Mouse (Mus musculus): ENCODE data around the gene Sptan1. TPM values are rescaled to one million over a fixed set of nuclear protein-coding genes. Genes with fewer than 3 reads are reported as not detected.

Gene Sptan1
- polyA plus RNA-seq, 1 experiment from 2014 or later: 14.0 TPM

DNA sequence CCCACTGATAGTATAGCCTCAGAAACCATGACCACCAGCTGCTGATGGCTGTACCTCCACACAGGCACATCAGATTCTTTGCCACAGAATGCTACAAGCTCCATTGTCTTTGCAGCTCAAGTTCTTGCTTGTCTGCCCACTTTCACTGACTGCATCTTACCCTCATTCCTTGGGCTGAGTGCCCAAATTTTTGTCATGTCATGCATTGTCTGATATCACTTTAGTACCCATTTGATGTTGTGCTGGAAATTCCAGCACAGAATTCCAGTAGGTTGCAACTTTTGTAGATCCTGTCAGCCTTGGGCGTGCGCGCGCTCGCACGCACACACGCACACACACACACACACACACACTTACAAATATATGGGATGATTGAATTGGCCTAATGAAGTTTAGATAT, 4.1 kb upstream of the Sptan1 start:
- Histone ChIP-seq H3K4me1 (replicated peaks) (peaks cover 16% of the 10 kb centered on the region), H3K9me3 (replicated peaks) (no peaks in the 10 kb centered on the region), H3K36me3 (replicated peaks) (peaks cover 36% of the 10 kb centered on the region), H3K9ac (no peak overlapping the region), H3K27ac (replicated peaks) (no peak overlapping the region), H3K4me2 (no peak overlapping the region), H3K27me3 (peaks cover 36% of the 10 kb centered on the region), H3K4me3 (replicated peaks) (no peak overlapping the region)
- 96% methylated on average over 7 of the region's 7 CpGs for WGBS (ENCODE audit: insufficient replicate concordance)
- ATAC-seq (ENCODE audit: insufficient read depth): no peak

DNA sequence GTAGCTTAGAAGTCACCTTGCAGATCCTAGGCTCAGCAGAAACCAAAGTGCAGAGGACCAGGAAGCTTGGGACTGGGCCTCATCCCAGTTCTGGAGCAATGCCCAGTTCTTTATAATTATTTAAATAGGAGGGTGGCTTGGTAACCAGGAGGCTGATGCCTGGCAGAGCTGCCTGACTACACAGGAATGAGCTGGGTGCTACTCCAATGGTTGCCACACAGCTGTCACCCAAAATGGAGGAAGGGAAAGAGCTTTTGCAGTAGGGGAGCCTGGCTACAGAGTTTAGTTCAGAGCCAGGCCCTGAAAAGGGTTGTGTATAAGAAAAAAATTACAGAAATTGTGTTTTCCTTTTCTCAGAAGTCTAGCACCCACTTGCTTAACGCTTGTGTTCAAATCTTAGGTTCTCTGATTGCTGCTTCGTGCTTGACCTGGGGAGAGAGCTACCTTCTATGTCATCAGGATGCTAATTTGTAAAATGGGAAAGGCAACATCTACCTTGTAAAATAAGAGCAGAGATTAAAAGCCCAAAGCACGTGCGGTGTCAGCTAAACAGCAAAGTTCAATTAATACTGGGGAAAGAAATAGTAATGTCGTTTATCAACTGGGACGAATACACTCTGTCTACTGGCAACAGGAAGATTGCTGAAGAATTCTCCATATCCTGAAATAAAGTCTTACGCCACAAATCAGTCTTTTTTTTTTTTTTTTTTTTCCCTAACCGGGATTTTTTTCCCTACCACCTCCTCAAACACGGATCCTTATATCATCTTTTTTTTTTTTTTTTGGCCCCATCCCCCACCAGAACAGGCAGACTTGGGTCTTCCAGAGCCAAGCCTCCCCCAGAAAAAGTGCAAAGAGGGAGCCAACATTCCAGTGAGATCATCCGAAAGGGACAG, 758 bp upstream of the Sptan1 start:
- 19% methylated on average over 10 of the region's 10 CpGs for WGBS (ENCODE audit: insufficient replicate concordance)
- Histone ChIP-seq H3K9me3 (replicated peaks) (no peaks in the 10 kb centered on the region), H3K36me3 (replicated peaks) (peaks cover 5% of the 10 kb centered on the region; the same call in 1 of the 2 replicates), H3K4me3 (replicated peaks) (peak overlapping the region; percentile 66), H3K4me1 (replicated peaks) (peaks cover 28% of the 10 kb centered on the region), H3K27ac (replicated peaks) (peak overlapping the region; percentile 65), H3K27me3 (peaks cover 66% of the 10 kb centered on the region), H3K9ac (0 out of 2 replicates have a peak overlapping the region, but pooled peaks have one; percentile 30), H3K4me2 (peak overlapping the region; percentile 64)
- no peak for ATAC-seq (ENCODE audit: insufficient read depth)

DNA sequence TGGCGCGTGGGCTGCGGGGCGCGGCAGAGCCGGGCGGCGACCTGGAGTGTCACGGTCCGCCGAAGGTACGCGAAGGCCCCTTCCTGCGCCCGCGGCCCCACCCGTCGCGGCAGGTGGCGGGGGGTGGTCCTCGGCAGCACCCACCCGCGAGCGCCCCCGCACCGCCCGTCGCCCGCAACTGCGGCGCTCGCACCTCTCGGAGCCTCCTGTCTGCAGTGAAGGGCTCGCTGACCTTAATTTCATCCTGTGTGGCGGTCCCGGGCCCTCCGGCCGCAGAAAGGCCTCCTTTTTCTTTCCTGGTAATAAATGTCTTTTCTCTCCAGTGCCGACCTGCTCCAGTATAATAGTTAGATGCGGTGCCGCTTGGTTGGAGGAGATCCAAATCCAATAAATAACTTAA, 546 bp downstream of the Sptan1 start:
- H3K4me3 ChIP-seq (replicated peaks): peak overlapping the region; percentile 66
- no peaks in the 10 kb centered on the region for H3K9me3 ChIP-seq (replicated peaks)
- H3K4me1 ChIP-seq (replicated peaks): peaks cover 33% of the 10 kb centered on the region
- H3K9ac ChIP-seq: peak overlapping the region; percentile 60
- H3K36me3 ChIP-seq (replicated peaks): no peaks in the 10 kb centered on the region
- no peak for ATAC-seq (ENCODE audit: insufficient read depth)
- H3K27ac ChIP-seq (replicated peaks): peak overlapping the region; percentile 41; the same call in 1 of the 2 replicates
- peak overlapping the region; percentile 64 for H3K4me2 ChIP-seq
- H3K27me3 ChIP-seq: peaks cover 79% of the 10 kb centered on the region
- 1% methylated on average over 41 of the region's 41 CpGs for WGBS (ENCODE audit: insufficient replicate concordance)

DNA sequence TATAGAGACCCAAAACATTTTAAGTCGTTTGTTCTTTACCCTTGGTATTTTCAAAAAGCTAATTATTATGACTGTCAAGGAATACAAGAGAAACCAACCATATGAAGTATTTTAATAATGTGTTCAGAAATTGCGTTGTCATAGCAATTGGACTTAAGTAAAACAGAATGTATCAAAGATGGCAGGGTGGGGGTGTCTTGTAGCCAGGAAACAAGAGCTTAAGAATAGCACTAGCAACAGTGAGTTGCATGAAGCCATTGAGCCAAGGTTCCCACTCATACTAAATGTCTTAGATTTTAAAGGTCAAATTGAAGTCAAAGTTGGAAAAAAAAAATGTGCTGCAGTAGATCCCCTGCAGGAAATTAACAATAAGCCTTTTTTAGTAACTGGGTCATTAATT, 1.5 kb downstream of the Sptan1 start:
- Histone ChIP-seq H3K4me1 (replicated peaks) (peaks cover 38% of the 10 kb centered on the region), H3K9me3 (replicated peaks) (no peaks in the 10 kb centered on the region), H3K27ac (replicated peaks) (no peak overlapping the region), H3K36me3 (replicated peaks) (no peaks in the 10 kb centered on the region), H3K9ac (no peak overlapping the region), H3K4me2 (peak overlapping the region; percentile 64), H3K27me3 (peaks cover 80% of the 10 kb centered on the region), H3K4me3 (replicated peaks) (peak overlapping the region; percentile 66)
- ATAC-seq (ENCODE audit: insufficient read depth): no peak
- 56% methylated on average over 2 of the region's 2 CpGs for WGBS (ENCODE audit: insufficient replicate concordance)

DNA sequence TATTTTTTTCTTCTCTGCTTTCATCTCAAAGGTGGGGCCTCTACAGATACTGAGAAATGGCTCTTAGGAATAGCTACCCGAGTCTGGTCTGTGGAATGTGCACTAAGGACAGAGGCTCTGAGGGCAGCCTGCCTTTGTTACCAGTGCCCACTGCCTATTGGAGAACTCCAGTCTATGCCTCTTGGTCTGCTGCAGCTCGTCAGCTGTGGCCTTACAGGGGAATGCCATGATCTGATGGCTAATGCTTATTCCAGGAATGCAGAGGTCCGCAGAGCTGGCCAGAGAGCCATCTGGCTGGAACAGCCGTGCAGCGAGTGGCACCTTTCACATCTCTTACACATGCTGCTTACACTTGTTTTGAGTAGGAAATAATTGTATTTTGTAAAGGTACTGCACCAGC, 2.4 kb downstream of the Sptan1 start:
- Histone ChIP-seq H3K9me3 (replicated peaks) (no peaks in the 10 kb centered on the region), H3K4me3 (replicated peaks) (no peak overlapping the region), H3K9ac (no peak overlapping the region), H3K4me1 (replicated peaks) (peaks cover 46% of the 10 kb centered on the region), H3K4me2 (no peak overlapping the region), H3K27ac (replicated peaks) (no peak overlapping the region), H3K36me3 (replicated peaks) (no peaks in the 10 kb centered on the region), H3K27me3 (peaks cover 79% of the 10 kb centered on the region)
- 70% methylated on average over 5 of the region's 5 CpGs for WGBS (ENCODE audit: insufficient replicate concordance)
- ATAC-seq (ENCODE audit: insufficient read depth): no peak

DNA sequence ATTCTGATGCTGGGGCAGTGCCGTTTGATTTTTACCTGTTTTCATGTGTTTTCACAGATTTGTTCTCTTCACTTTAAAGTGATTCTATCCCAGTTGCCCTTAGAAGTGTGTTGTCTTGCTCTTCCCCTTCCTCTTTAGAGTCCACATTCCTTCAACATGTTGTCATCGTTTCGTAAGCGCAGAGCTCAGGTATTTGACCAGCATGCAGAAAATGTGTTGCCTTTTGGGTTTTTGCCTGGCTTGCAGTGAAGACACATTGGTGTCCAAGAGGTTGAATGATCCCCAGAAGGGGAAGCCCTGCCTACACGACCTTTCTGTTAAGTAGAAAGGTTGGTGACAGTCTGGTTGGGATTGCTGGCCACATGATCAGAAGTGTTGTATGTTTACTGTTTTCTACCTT, 3.3 kb downstream of the Sptan1 start:
- H3K4me1 ChIP-seq (replicated peaks): peaks cover 52% of the 10 kb centered on the region
- no peak overlapping the region for H3K27ac ChIP-seq (replicated peaks)
- WGBS (ENCODE audit: insufficient replicate concordance): 56% methylated on average over 5 of the region's 5 CpGs
- no peak overlapping the region for H3K4me2 ChIP-seq
- no peak for ATAC-seq (ENCODE audit: insufficient read depth)
- no peak overlapping the region for H3K9ac ChIP-seq
- H3K9me3 ChIP-seq (replicated peaks): no peaks in the 10 kb centered on the region
- no peak overlapping the region for H3K4me3 ChIP-seq (replicated peaks)
- peaks cover 71% of the 10 kb centered on the region for H3K27me3 ChIP-seq
- no peaks in the 10 kb centered on the region for H3K36me3 ChIP-seq (replicated peaks)

DNA sequence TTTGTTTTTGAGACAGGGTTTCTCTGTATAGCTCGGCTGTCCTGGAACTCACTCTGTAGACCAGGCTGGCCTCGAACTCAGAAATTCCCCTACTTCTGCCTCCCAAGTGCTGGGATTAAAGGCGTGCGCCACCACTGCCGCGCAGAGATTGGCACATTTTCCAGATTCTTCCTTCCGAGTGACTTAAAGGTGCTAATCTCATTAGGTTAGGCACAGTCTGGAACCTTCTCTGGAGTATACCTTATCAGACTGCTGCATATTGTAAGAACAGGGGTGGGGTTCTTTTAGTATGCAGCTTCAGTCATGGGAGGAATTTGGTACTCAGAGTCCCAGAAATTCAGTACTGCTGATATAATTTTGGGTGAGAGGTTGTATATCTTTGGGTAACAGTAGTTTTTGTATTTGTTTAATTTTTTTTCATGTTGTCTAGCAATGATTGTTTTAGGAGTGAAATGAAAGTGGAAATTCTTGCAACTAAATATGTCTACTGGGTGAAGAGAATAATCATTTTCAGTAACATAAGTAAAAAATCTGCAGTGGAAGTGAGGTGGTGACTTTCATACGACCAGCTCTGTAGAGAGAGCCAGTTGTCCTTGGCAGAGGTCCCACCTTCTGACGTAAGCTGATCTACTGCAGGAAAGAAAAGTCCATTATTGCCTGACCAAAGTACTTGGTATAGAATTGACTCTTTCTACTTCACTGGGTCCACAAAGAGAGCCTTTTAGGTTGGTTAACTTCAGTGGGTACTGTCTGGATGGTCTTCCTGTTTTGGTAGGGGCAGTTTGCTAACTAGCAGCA, 6.7 kb downstream of the Sptan1 start:
- Histone ChIP-seq H3K9ac (no peak overlapping the region), H3K4me2 (no peak overlapping the region), H3K27ac (replicated peaks) (0 out of 2 replicates have a peak overlapping the region, but pooled peaks have one; percentile 16), H3K9me3 (replicated peaks) (no peaks in the 10 kb centered on the region), H3K4me3 (replicated peaks) (no peak overlapping the region), H3K27me3 (peaks cover 37% of the 10 kb centered on the region), H3K36me3 (replicated peaks) (no peaks in the 10 kb centered on the region), H3K4me1 (replicated peaks) (peaks cover 36% of the 10 kb centered on the region)
- 35% methylated on average over 9 of the region's 9 CpGs for WGBS (ENCODE audit: insufficient replicate concordance)
- peak; percentile 65 for ATAC-seq (ENCODE audit: insufficient read depth)

DNA sequence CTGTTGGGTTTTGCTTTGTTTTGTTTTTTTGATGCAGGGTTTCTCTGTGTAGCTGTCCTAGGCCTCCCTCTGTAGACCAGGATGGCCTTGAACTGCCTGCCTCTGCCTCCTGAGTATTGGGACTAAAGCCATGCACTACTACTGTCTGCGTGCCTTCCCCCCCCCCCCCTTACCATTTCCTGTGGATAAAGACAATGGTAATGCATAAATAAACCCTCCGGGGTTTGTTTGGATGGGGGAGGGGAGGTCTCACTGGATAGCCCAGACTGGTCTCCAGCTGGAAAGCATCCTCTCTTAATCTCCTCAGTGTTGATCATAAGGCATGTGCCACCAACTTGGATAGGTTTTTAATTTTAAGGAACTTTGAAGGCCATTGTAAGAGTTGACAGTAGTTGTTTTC, 8.2 kb downstream of the Sptan1 start:
- Histone ChIP-seq H3K4me3 (replicated peaks) (no peak overlapping the region), H3K4me1 (replicated peaks) (peaks cover 31% of the 10 kb centered on the region), H3K4me2 (no peak overlapping the region), H3K9ac (no peak overlapping the region), H3K27ac (replicated peaks) (no peak overlapping the region), H3K36me3 (replicated peaks) (0 out of 2 replicates have a peak, but pooled peaks cover 6% of the 10 kb centered on the region), H3K9me3 (replicated peaks) (no peaks in the 10 kb centered on the region), H3K27me3 (peaks cover 22% of the 10 kb centered on the region)
- 4% methylated on average over 2 of the region's 2 CpGs for WGBS (ENCODE audit: insufficient replicate concordance)
- no peak for ATAC-seq (ENCODE audit: insufficient read depth)

DNA sequence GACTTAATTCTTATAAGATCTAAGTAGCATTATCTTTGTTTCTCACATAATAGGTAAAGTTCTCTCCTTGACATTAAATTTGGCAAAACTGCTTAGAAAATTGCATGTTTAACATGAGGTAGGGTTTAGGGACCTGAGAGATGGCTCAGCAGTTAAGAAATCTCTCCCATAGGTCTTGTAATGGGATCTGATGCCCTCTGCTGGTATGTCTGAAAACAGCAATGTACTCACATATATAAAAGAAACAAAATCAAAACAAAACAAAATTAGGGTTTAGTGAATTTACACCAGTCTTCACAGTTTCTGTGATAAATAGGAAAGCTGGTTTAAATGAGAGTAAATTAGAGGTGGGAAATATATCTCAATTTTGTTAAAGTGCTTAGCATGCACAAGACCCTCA, 11.9 kb downstream of the Sptan1 start:
- no peak overlapping the region for H3K9ac ChIP-seq
- no peak overlapping the region for H3K4me3 ChIP-seq (replicated peaks)
- ATAC-seq (ENCODE audit: insufficient read depth): no peak
- peaks cover 10% of the 10 kb centered on the region for H3K4me1 ChIP-seq (replicated peaks)
- H3K27ac ChIP-seq (replicated peaks): no peak overlapping the region
- peaks cover 21% of the 10 kb centered on the region for H3K36me3 ChIP-seq (replicated peaks)
- no peaks in the 10 kb centered on the region for H3K9me3 ChIP-seq (replicated peaks)
- H3K27me3 ChIP-seq: no peaks in the 10 kb centered on the region; the same call in 1 of the 2 replicates
- no peak overlapping the region for H3K4me2 ChIP-seq

DNA sequence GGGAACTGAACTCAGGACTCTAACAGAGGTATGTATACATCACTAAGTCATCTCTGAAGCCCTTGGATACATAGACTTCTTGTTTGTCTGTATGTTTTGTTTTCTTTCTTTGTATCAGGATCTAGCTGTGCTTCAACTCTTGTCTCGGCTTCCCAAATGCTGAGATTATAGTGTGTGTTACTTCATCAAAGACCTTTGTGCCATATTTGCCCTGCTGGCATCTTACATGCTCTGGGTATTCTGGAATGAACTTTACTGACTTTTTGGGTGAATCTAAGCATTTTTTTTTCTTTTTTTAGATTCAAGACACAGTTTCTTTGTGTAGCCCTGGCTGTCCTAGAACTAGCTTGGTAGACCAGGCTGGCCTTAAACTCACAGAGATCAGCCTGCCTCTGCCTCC, 15.3 kb downstream of the Sptan1 start:
- WGBS (ENCODE audit: insufficient replicate concordance): 69% methylated on average over 1 of the region's 1 CpGs
- H3K36me3 ChIP-seq (replicated peaks): peaks cover 41% of the 10 kb centered on the region
- H3K9ac ChIP-seq: no peak overlapping the region

DNA sequence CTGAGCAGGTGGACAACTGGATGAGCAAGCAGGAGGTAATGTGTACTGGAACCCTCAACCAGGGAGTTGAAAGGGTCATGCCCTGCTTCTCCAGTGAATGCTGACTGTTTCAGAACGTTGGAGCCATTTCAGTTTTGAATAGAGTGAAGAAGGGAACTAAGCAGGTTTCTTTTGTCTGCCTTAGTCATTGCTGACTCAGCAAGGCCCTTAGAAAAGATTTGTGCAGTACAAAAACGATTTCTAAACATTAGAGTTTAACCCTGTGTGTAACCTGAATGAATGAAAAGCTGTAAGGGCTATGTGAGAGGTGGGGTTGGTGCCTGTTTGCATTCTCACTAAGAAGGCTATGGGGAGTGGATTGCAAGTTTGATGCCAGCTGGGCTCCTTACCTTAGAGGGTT, 26.6 kb downstream of the Sptan1 start:
- Histone ChIP-seq H3K4me2 (no peak overlapping the region), H3K9me3 (replicated peaks) (no peaks in the 10 kb centered on the region), H3K27me3 (no peaks in the 10 kb centered on the region), H3K27ac (replicated peaks) (no peak overlapping the region), H3K9ac (no peak overlapping the region), H3K4me1 (replicated peaks) (no peaks in the 10 kb centered on the region), H3K36me3 (replicated peaks) (peaks cover 67% of the 10 kb centered on the region), H3K4me3 (replicated peaks) (no peak overlapping the region)
- no peak for ATAC-seq (ENCODE audit: insufficient read depth)
- WGBS (ENCODE audit: insufficient replicate concordance): 29% methylated on average over 2 of the region's 2 CpGs

More for the DNA sequence above, 15.3 kb downstream of the Sptan1 start:
- Histone ChIP-seq H3K27ac (replicated peaks) (no peak overlapping the region), H3K4me2 (no peak overlapping the region), H3K9me3 (replicated peaks) (no peaks in the 10 kb centered on the region), H3K4me3 (replicated peaks) (no peak overlapping the region), H3K4me1 (replicated peaks) (no peaks in the 10 kb centered on the region), H3K27me3 (no peaks in the 10 kb centered on the region)
- ATAC-seq (ENCODE audit: insufficient read depth): no peak

All from liver, embryonic 15.5 days (tissue).